Mouse (Mus musculus) ES-Bruce4 (cell line): ENCODE results near the gene Gm5862.
"Not testable (repeated sequence)": the region's sequence is repeated elsewhere in the genome, so short reads cannot be mapped to it uniquely, and the experiment has no call there.

ENCODE experiments used
- CTCF ChIP-seq: IDR thresholded peaks from one replicate; pipeline ENCODE4 v1.8.1; 2011; ENCODE audit warnings: low read depth, low read length
- EP300 ChIP-seq: IDR thresholded peaks from 2 replicates; pipeline ENCODE4 v1.6.1; 2011; ENCODE audit warnings: low read depth, low read length; ENCODE audit not compliant: insufficient read depth
- POLR2A ChIP-seq: IDR thresholded peaks from one replicate; pipeline ENCODE4 v1.8.1; 2011; ENCODE audit warnings: low read length; ENCODE audit not compliant: insufficient read depth

DNA sequence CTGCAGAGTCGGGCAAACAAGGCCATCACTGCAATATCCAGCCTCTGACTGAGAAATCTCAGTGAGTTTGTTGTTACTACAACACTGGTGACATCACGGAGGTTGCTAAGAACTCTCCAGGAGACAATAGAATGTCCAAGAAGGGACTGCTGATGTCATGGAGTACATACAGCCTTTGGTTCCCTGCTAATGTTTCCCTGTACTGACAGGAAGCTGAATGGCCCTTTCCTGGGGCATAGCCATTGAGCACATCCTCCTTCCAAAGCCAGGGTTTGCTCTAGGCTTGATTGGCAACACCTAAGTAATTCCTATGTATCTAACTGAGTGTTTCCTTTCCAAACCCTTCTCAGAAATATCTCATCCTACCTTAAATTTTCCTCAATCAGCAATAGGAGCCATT, 16.7 kb upstream of the Gm5862 start, which contains the start of gene Speer4a:
- not testable (repeated sequence) for TF ChIP-seq POLR2A, CTCF, EP300
